Mouse (Mus musculus) limb, embryonic 12.5 days (tissue): ENCODE results near the gene Ndufa12. TPM values are rescaled to one million over a fixed set of nuclear protein-coding genes. Genes with fewer than 3 reads are reported as not detected.
A peak's percentile ranks its signal among the peaks of the same experiment; 100 is the strongest.

Experiments
- ATAC-seq: fragments of 200-750 bp; cut with Nextera tagmentation; 2 replicates; pipeline ENCODE4 v1.8.0; 2017; ENCODE audit warnings: low read depth, moderate TSS enrichment; ENCODE audit not compliant: insufficient number of reproducible peaks, insufficient read depth, low FRiP score, low TSS enrichment
- H3K27ac ChIP-seq: fragments of 300-500 bp; sonication (generic); 2 replicates; pipeline ENCODE4 v1.5.1; 2016; ENCODE audit warnings: mild to moderate bottlenecking, moderate library complexity
- H3K27me3 ChIP-seq: fragments of 300-500 bp; sonication (generic); 2 replicates; pipeline ENCODE4 v1.6.1; 2016; ENCODE audit warnings: mild to moderate bottlenecking, moderate library complexity
- H3K36me3 ChIP-seq: fragments of 300-500 bp; sonication (generic); 2 replicates; pipeline ENCODE4 v1.6.1; 2016; ENCODE audit warnings: mild to moderate bottlenecking, moderate library complexity
- H3K4me1 ChIP-seq: fragments of 300-500 bp; sonication (generic); replicated peaks from 2 replicates; pipeline ENCODE4 v1.6.1; 2016
- H3K4me2 ChIP-seq: fragments of 300-500 bp; sonication (generic); 2 replicates; pipeline ENCODE4 v1.6.1; 2016; ENCODE audit warnings: mild to moderate bottlenecking, moderate library complexity
- H3K4me3 ChIP-seq: fragments of 300-500 bp; sonication (generic); replicated peaks from 2 replicates; pipeline ENCODE4 v1.5.1; 2016; ENCODE audit warnings: mild to moderate bottlenecking
- H3K9ac ChIP-seq: fragments of 300-500 bp; sonication (generic); replicated peaks from 2 replicates; pipeline ENCODE4 v1.6.1; 2016; ENCODE audit warnings: mild to moderate bottlenecking, moderate library complexity
- H3K9me3 ChIP-seq: fragments of 300-500 bp; sonication (generic); 2 replicates; pipeline ENCODE4 v1.6.1; 2016; ENCODE audit warnings: mild to moderate bottlenecking, moderate library complexity
- WGBS: fragments of 180-500 bp; shearing (Covaris S2); methylation state at CpG from one replicate; pipeline ENCODE4 v1.1.7; 2016; 5-methylcytosine and 5-hydroxymethylcytosine counted together
- polyA plus RNA-seq: library from polyadenylated mRNA; unstranded; fragments of >200 nt; fragmentation: Nextera tagmentation; extraction: Ambion mirVana; gene quantifications from 2 replicates; pipeline ENCODE4 v1.2.1, GENCODE M21; 2016

The Ndufa12 gene
- polyA plus RNA-seq, 1 experiment from 2014 or later: 455 TPM

DNA sequence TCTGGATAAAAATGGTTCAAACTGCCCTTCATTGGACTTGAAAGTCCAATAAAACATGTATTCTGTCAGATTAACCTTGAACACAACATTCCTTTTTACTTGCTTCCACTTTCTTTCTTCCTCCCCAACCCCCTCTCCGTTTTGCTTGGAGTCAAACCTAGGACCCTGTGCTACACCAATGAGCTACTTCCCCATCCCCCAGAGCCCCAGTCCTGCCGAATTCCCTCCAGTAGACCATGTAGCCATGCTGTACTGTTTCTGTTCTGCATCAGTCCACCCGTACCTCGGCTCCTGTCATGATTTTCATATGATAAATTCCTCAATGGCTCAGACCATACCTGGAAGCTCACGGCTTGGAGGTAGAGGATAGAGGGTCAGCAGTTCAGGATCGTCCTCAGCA, 32.5 kb downstream of the Ndufa12 start:
- Histone ChIP-seq H3K9ac (no peak overlapping the region), H3K4me3 (no peak overlapping the region), H3K27me3 (no peaks in the 10 kb centered on the region), H3K36me3 (no peaks in the 10 kb centered on the region), H3K27ac (no peak overlapping the region), H3K4me1 (no peaks in the 10 kb centered on the region), H3K4me2 (no peak overlapping the region), H3K9me3 (0 out of 2 replicates have a peak, but pooled peaks cover 3% of the 10 kb centered on the region)
- no peak for ATAC-seq
- 88% methylated on average over 6 of the region's 6 CpGs for WGBS

DNA sequence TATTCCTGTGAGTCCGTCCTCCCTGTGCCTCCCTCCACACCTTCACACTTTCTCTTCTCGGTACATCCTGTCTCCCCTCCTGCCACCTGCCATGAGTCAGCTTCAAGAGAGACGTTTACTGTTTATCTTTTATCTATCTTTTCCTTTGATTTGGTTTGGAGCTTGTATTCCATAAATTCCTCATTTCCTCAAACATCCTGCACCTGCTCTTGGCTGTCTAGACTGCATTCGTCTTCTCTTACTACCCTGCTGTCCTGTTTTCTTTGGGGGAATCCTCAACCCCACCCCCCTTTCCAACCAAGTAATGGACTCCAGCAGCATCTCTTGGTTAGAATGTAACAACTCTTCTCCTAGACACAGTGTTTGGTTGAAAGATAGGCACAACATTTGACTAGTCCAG, 36.7 kb downstream of the Ndufa12 start:
- no peak overlapping the region for H3K27ac ChIP-seq
- H3K27me3 ChIP-seq: peaks cover 3% of the 10 kb centered on the region; the same call in 1 of the 2 replicates
- WGBS: 72% methylated on average over 4 of the region's 4 CpGs
- H3K4me3 ChIP-seq: no peak overlapping the region
- H3K9me3 ChIP-seq: no peaks in the 10 kb centered on the region
- no peak for ATAC-seq
- no peak overlapping the region for H3K4me2 ChIP-seq
- peaks cover 8% of the 10 kb centered on the region; the same call in 1 of the 2 replicates for H3K4me1 ChIP-seq
- H3K36me3 ChIP-seq: no peaks in the 10 kb centered on the region
- no peak overlapping the region for H3K9ac ChIP-seq

DNA sequence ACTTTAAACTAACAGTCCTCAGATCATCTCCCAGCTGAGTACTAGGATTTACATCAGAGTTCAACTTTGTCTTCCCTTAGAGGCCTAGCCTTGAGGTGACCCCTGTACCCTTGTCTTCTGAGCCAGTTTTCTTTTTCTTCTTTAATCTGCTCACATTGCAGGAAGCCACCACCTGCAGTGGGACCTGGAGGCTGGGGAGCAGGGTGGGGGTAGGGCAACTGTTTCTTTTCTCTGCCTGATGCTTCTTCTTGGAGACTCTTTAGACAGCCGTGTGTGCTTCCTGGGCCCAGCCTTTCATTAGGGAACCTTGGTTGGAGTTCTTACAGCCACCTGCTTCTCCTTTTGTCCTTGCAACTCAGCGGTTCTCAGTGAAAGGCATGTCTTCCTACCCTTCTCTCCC, 42.8 kb downstream of the Ndufa12 start:
- ATAC-seq: no peak
- no peak overlapping the region for H3K4me3 ChIP-seq
- 74% methylated on average over 2 of the region's 2 CpGs for WGBS
- H3K9ac ChIP-seq: no peak overlapping the region
- H3K9me3 ChIP-seq: no peaks in the 10 kb centered on the region
- no peak overlapping the region for H3K4me2 ChIP-seq
- H3K36me3 ChIP-seq: no peaks in the 10 kb centered on the region
- H3K4me1 ChIP-seq: peaks cover 8% of the 10 kb centered on the region; the same call in 1 of the 2 replicates
- no peak overlapping the region for H3K27ac ChIP-seq
- H3K27me3 ChIP-seq: peaks cover 3% of the 10 kb centered on the region; the same call in 1 of the 2 replicates

DNA sequence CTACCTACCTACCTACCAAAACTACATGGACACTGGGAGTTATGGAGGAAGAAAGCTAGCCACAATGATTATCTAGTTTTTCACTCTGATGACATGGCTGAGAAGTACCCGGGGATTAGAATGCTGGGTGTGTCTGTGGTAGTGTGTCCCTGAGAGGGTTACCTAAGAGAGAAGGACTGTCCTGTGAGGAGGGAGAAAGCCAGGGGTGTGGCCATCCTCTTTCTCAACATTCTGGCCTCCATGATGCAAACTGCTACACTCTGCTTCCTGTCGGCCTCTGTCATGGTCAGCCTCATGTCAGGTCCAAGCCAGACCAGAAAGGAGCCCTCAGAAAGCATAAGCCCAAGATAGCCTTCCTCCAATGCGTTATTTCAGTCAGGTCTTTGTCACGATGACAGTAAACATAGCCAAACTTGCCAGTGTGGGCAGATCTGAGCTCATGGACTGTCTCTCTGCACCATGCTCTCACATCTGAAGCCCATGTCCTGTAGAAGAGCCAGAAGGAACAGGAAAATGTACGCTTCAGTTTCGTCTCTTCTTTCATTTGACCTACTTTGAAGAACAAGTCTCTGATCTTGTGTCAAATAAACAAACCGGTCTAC, 49.3 kb downstream of the Ndufa12 start:
- no peak for ATAC-seq
- Histone ChIP-seq H3K4me3 (no peak overlapping the region), H3K4me1 (peaks cover 5% of the 10 kb centered on the region), H3K36me3 (no peaks in the 10 kb centered on the region), H3K27me3 (no peaks in the 10 kb centered on the region), H3K27ac (no peak overlapping the region), H3K9me3 (no peaks in the 10 kb centered on the region), H3K9ac (no peak overlapping the region), H3K4me2 (no peak overlapping the region)
- WGBS: 83% methylated on average over 7 of the region's 7 CpGs

DNA sequence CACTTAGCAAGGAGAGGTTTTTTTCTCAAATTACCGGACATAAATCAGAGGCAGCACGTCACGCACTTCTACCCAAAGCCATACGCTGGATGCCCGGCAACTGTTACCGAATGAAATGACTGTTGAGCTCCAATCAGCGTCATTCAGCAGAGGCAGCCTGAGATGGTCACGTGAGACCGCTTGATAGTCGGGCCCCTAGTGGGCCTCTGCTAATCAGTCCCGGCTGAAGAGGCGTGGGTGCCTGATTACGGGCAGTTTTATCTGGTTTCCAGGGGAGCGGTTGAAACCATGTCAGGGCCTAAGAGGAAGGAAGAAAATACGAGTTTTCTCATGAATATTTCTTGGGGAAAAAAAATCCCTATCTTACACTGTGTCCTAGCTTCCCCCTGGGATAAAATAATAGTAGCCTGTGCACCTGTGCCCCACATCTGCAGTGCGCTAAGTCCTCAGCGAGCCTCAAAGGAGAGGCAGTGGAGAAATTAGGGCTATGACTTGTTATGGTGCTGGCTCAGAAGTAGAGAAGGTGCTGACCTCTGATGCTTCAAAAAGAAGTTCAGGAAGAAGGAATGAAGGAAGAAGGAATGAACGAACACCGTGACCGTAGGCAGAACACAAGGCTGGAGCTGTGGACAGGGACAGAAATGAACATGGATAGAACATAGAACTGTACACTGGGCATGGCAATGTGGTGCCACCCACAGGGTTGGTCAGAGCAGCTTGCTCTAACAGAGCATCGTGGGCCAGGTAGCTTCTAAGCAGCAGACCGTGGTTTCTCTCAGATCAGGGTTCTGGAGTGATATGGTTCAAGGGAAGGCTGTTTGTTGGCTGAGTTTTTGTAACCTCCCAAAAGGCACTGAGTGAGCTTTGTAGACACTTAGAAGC, 51.3 kb downstream of the Ndufa12 start:
- Histone ChIP-seq H3K4me1 (peaks cover 5% of the 10 kb centered on the region), H3K9ac (no peak overlapping the region), H3K4me3 (no peak overlapping the region), H3K27ac (no peak overlapping the region), H3K9me3 (no peaks in the 10 kb centered on the region), H3K4me2 (peak overlapping the region; percentile 17; the same call in 1 of the 2 replicates), H3K27me3 (no peaks in the 10 kb centered on the region), H3K36me3 (no peaks in the 10 kb centered on the region)
- ATAC-seq: no peak
- WGBS: 44% methylated on average over 22 of the region's 22 CpGs

- WGBS: 72% methylated on average over 17 of the region's 17 CpGs
Measured at GRCm38 (mm10) chr10:94253260-94253807, 54.8 kb downstream of the Ndufa12 start.

GRCm38 (mm10) chr10:94254766-94255165, 56.2 kb downstream of the Ndufa12 start:
- WGBS: 70% methylated on average over 3 of the region's 3 CpGs
- Histone ChIP-seq H3K27me3 (no peaks in the 10 kb centered on the region), H3K4me3 (no peak overlapping the region), H3K9me3 (no peaks in the 10 kb centered on the region), H3K9ac (no peak overlapping the region), H3K4me2 (no peak overlapping the region), H3K4me1 (peaks cover 2% of the 10 kb centered on the region), H3K36me3 (no peaks in the 10 kb centered on the region), H3K27ac (no peak overlapping the region)
- ATAC-seq: no peak

More at GRCm38 (mm10) chr10:94253260-94253807, 54.8 kb downstream of the Ndufa12 start:
- ATAC-seq: no peak
- Histone ChIP-seq H3K9ac (no peak overlapping the region), H3K27me3 (no peaks in the 10 kb centered on the region), H3K4me3 (no peak overlapping the region), H3K27ac (no peak overlapping the region), H3K9me3 (no peaks in the 10 kb centered on the region), H3K4me1 (peaks cover 5% of the 10 kb centered on the region), H3K4me2 (no peak overlapping the region), H3K36me3 (no peaks in the 10 kb centered on the region)

DNA sequence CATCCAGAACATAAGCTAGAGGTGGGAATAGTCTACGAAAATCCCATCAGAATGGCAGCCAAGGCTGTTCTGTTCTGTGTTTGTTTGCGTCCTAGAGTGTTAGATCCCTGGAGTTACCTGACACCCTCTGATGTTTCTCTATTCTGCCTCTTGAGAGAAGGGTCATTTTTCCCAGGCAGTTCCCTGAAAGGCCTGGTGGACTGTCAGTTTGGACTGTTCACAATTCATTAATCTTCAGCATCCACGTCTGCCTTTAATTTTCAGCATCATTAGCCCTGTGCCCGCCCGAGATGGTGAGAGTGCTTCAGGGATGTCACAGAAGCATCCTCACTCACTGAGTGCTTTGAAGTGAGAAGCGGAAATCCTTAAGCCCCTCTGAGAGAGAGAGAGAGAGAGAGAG, 57.2 kb downstream of the Ndufa12 start:
- Histone ChIP-seq H3K4me2 (no peak overlapping the region), H3K27ac (no peak overlapping the region), H3K9ac (no peak overlapping the region), H3K27me3 (no peaks in the 10 kb centered on the region), H3K36me3 (no peaks in the 10 kb centered on the region), H3K4me1 (no peaks in the 10 kb centered on the region), H3K4me3 (no peak overlapping the region), H3K9me3 (no peaks in the 10 kb centered on the region)
- WGBS: 19% methylated on average over 6 of the region's 6 CpGs
- ATAC-seq: no peak

GRCm38 (mm10) chr10:94256518-94256917, 58.0 kb downstream of the Ndufa12 start:
- Histone ChIP-seq H3K4me2 (no peak overlapping the region), H3K27me3 (no peaks in the 10 kb centered on the region), H3K9me3 (no peaks in the 10 kb centered on the region), H3K4me3 (no peak overlapping the region), H3K9ac (no peak overlapping the region), H3K4me1 (no peaks in the 10 kb centered on the region), H3K36me3 (no peaks in the 10 kb centered on the region), H3K27ac (no peak overlapping the region)
- ATAC-seq: no peak
- 93% methylated on average over 4 of the region's 4 CpGs for WGBS

GRCm38 (mm10) chr10:94260544-94260943, 62.0 kb downstream of the Ndufa12 start:
- Histone ChIP-seq H3K9ac (no peak overlapping the region), H3K27ac (no peak overlapping the region), H3K4me2 (no peak overlapping the region), H3K27me3 (no peaks in the 10 kb centered on the region), H3K9me3 (no peaks in the 10 kb centered on the region), H3K4me3 (no peak overlapping the region), H3K36me3 (no peaks in the 10 kb centered on the region), H3K4me1 (no peaks in the 10 kb centered on the region)
- WGBS: 78% methylated on average over 1 of the region's 1 CpGs
- ATAC-seq: no peak

DNA sequence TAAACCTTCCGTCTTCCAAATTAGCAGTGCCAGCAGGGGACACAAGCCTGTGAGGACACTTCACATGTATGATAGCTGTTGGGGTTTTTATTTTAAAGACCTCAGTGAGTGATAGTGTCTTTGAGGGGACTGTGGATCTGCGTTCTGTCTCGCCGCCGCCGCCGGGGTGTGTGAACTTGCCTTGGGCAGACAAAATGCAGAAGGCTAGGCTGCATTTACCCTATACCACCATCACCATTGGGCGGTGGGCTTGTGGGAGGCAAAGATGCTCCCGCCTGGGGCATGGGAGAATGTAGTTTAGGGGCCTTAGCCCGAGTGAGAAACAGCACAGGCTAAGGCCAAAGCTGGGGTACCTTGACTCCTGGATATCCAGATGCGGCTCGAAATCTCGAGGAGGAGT, 64.1 kb downstream of the Ndufa12 start:
- no peak overlapping the region for H3K4me2 ChIP-seq
- H3K4me1 ChIP-seq: no peaks in the 10 kb centered on the region
- 89% methylated on average over 13 of the region's 13 CpGs for WGBS
- H3K27ac ChIP-seq: no peak overlapping the region
- H3K4me3 ChIP-seq: no peak overlapping the region
- no peaks in the 10 kb centered on the region for H3K36me3 ChIP-seq
- ATAC-seq: no peak
- no peak overlapping the region for H3K9ac ChIP-seq
- H3K27me3 ChIP-seq: no peaks in the 10 kb centered on the region
- H3K9me3 ChIP-seq: no peaks in the 10 kb centered on the region
